Mouse (Mus musculus) spleen, adult 2 months (tissue): ENCODE measurements around the gene Ovol1. TPM values are rescaled to one million over a fixed set of nuclear protein-coding genes. Genes with fewer than 3 reads are reported as not detected.

Source experiments
- DNase-seq, 2 experiments: peaks; one replicate each; pipeline versions ENCODE4 v3.0.0 to v3.0.0-alpha.2; 2012 to 2021; ENCODE audit warnings: low spot score in 2 of 2, low read depth in 1 of 2
- H3K27ac ChIP-seq: fragments of 200-500 bp; 2 replicates; pipeline ENCODE4 v1.5.1; 2012; ENCODE audit warnings: low read length, inconsistent platforms; ENCODE audit not compliant: insufficient read depth
- H3K27me3 ChIP-seq: fragments of 200-500 bp; 2 replicates; pipeline ENCODE4 v1.6.1; 2012; ENCODE audit warnings: mild to moderate bottlenecking, moderate library complexity, low read length, inconsistent platforms; ENCODE audit not compliant: control insufficient read depth, insufficient read depth
- H3K36me3 ChIP-seq: fragments of 200-500 bp; 2 replicates; pipeline ENCODE4 v1.6.1; 2012; ENCODE audit warnings: mild to moderate bottlenecking, low read length, inconsistent platforms; ENCODE audit not compliant: control insufficient read depth, insufficient read depth
- H3K4me1 ChIP-seq: fragments of 200-500 bp; 2 replicates; pipeline ENCODE4 v1.6.1; 2011; ENCODE audit warnings: inconsistent platforms; ENCODE audit not compliant: control insufficient read depth, insufficient read depth, insufficient read length
- H3K4me3 ChIP-seq: fragments of 200-500 bp; 2 replicates; pipeline ENCODE4 v1.5.1; 2011; ENCODE audit warnings: mild to moderate bottlenecking, inconsistent platforms; ENCODE audit not compliant: insufficient read depth, insufficient read length; ENCODE audit errors: extremely low read depth
- CTCF ChIP-seq: fragments of 200-500 bp; IDR thresholded peaks from 2 replicates; pipeline ENCODE4 v1.5.1; 2011; ENCODE audit warnings: mild to moderate bottlenecking, inconsistent platforms; ENCODE audit not compliant: insufficient read depth, insufficient read length, insufficient replicate concordance; ENCODE audit errors: extremely low read depth
- POLR2A ChIP-seq: fragments of 200-500 bp; IDR thresholded peaks from 2 replicates; pipeline ENCODE4 v1.6.1; 2011; ENCODE audit warnings: low read depth, low read length, inconsistent platforms
- WGBS: fragments of 180-500 bp; shearing (Covaris S2); methylation state at CpG from one replicate; pipeline ENCODE4 v1.1.7; 2018; 5-methylcytosine and 5-hydroxymethylcytosine counted together
- polyA plus RNA-seq: library from polyadenylated mRNA; depleted of rRNA; stranded (reverse); fragments of >200 nt; gene quantifications from 2 replicates; pipeline ENCODE4 v1.2.3, GENCODE M21; 2012

Gene Ovol1
- polyA plus RNA-seq, 1 experiment, result 0.05 TPM

- H3K36me3 ChIP-seq, result no peaks in the 10 kb centered on the region
- peaks cover 30% of the 10 kb centered on the region for H3K27me3 ChIP-seq
- WGBS, result 37% methylated on average over 3 of the region's 3 CpGs
- H3K4me3 ChIP-seq, result no peak overlapping the region
- peaks cover 13% of the 10 kb centered on the region for H3K4me1 ChIP-seq
- no peak for DNase-seq
- no peak for TF ChIP-seq POLR2A
- no peak for TF ChIP-seq CTCF
- no peak overlapping the region for H3K27ac ChIP-seq
These were observed 1.4 kb upstream of the Ovol1 start for GRCm38 (mm10) chr19:5561886-5562285.

- Histone ChIP-seq H3K27ac (no peak overlapping the region), H3K4me3 (no peak overlapping the region), H3K4me1 (peaks cover 9% of the 10 kb centered on the region), H3K27me3 (peaks cover 30% of the 10 kb centered on the region), H3K36me3 (no peaks in the 10 kb centered on the region)
- 46% methylated on average over 10 of the region's 10 CpGs for WGBS
- no peak for DNase-seq
- no peak for TF ChIP-seq POLR2A
- TF ChIP-seq CTCF, result no peak
These were observed 875 bp upstream of the Ovol1 start for GRCm38 (mm10) chr19:5561252-5561790.

- WGBS, result 4% methylated on average over 69 of the region's 69 CpGs
- no peaks in the 10 kb centered on the region for H3K36me3 ChIP-seq
- DNase-seq, result no peak
- no peak for TF ChIP-seq POLR2A
- TF ChIP-seq CTCF, result no peak
- no peak overlapping the region for H3K27ac ChIP-seq
- peak overlapping the region; percentile 40; the same call in 1 of the 2 replicates for H3K4me3 ChIP-seq
- H3K27me3 ChIP-seq, result peaks cover 30% of the 10 kb centered on the region
- peaks cover 9% of the 10 kb centered on the region for H3K4me1 ChIP-seq
These were observed 602 bp downstream of the Ovol1 start for GRCm38 (mm10) chr19:5559631-5560456.

- no peak for DNase-seq
- no peak overlapping the region for H3K27ac ChIP-seq
- TF ChIP-seq CTCF, result no peak
- no peak for TF ChIP-seq POLR2A
- peaks cover 9% of the 10 kb centered on the region for H3K4me1 ChIP-seq
- H3K4me3 ChIP-seq, result no peak overlapping the region
- WGBS, result 52% methylated on average over 8 of the region's 8 CpGs
- H3K36me3 ChIP-seq, result no peaks in the 10 kb centered on the region
- peaks cover 28% of the 10 kb centered on the region for H3K27me3 ChIP-seq
These were observed 1.2 kb downstream of the Ovol1 start for GRCm38 (mm10) chr19:5559229-5559628.

- DNase-seq, result no peak
- Histone ChIP-seq H3K27me3 (peaks cover 28% of the 10 kb centered on the region), H3K36me3 (no peaks in the 10 kb centered on the region), H3K4me1 (peaks cover 9% of the 10 kb centered on the region), H3K27ac (no peak overlapping the region), H3K4me3 (no peak overlapping the region)
- TF ChIP-seq CTCF (no peak), POLR2A (no peak)
- WGBS, result 75% methylated on average over 8 of the region's 8 CpGs
These were observed 1.7 kb downstream of the Ovol1 start for GRCm38 (mm10) chr19:5558770-5559169.

GRCm38 (mm10) chr19:5558169-5558568, 2.3 kb downstream of the Ovol1 start:
- no peak for DNase-seq
- H3K4me1 ChIP-seq, result peaks cover 9% of the 10 kb centered on the region
- WGBS, result 73% methylated on average over 7 of the region's 7 CpGs
- peaks cover 28% of the 10 kb centered on the region for H3K27me3 ChIP-seq
- H3K27ac ChIP-seq, result no peak overlapping the region
- H3K4me3 ChIP-seq, result no peak overlapping the region
- H3K36me3 ChIP-seq, result no peaks in the 10 kb centered on the region
- no peak for TF ChIP-seq POLR2A
- TF ChIP-seq CTCF, result no peak

- no peak overlapping the region for H3K27ac ChIP-seq
- H3K4me3 ChIP-seq, result no peak overlapping the region
- peaks cover 6% of the 10 kb centered on the region; the same call in 1 of the 2 replicates for H3K27me3 ChIP-seq
- TF ChIP-seq POLR2A, result no peak
- TF ChIP-seq CTCF, result no peak
- H3K4me1 ChIP-seq, result no peaks in the 10 kb centered on the region
- WGBS, result 94% methylated on average over 14 of the region's 14 CpGs
- no peak for DNase-seq
- H3K36me3 ChIP-seq, result no peaks in the 10 kb centered on the region
These were observed 6.2 kb downstream of the Ovol1 start for GRCm38 (mm10) chr19:5554212-5554611.
